Mouse (Mus musculus): Measurements from ENCODE around the gene Vwce. TPM values are rescaled to one million over a fixed set of nuclear protein-coding genes. Genes with fewer than 3 reads are reported as not detected.
A peak's percentile ranks its signal among the peaks of the same experiment; 100 is the strongest.

The Vwce gene
- polyA plus RNA-seq, 1 experiment: 1.3 TPM

- DNase-seq (ENCODE audit: low read depth): no peak
Measured at GRCm38 (mm10) chr19:10691121-10691520, 57.1 kb downstream of the Vwce start.

GRCm38 (mm10) chr19:10691660-10692059, 57.6 kb downstream of the Vwce start:
- DNase-seq (ENCODE audit: low read depth): no peak

GRCm38 (mm10) chr19:10692361-10692760, 58.3 kb downstream of the Vwce start:
- DNase-seq (ENCODE audit: low read depth): no peak

GRCm38 (mm10) chr19:10693926-10694682, 60.1 kb downstream of the Vwce start:
- DNase-seq (ENCODE audit: low read depth): no peak

- no peak for DNase-seq (ENCODE audit: low read depth)
Measured at GRCm38 (mm10) chr19:10695801-10696200, 61.8 kb downstream of the Vwce start.

- no peak for DNase-seq (ENCODE audit: low read depth)
Measured at GRCm38 (mm10) chr19:10698131-10698991, 64.3 kb downstream of the Vwce start.

- DNase-seq (ENCODE audit: low read depth): no peak
Measured at GRCm38 (mm10) chr19:10699851-10700250, 65.8 kb downstream of the Vwce start.

GRCm38 (mm10) chr19:10701013-10701726, 67.2 kb downstream of the Vwce start:
- no peak for DNase-seq (ENCODE audit: low read depth)

- no peak for DNase-seq (ENCODE audit: low read depth)
Measured at GRCm38 (mm10) chr19:10702125-10702524, 68.1 kb downstream of the Vwce start.

GRCm38 (mm10) chr19:10703470-10703869, 69.5 kb downstream of the Vwce start:
- peak; percentile 74 for DNase-seq (ENCODE audit: low read depth)

GRCm38 (mm10) chr19:10707087-10707875, 73.3 kb downstream of the Vwce start:
- DNase-seq (ENCODE audit: low read depth): no peak

- no peak for DNase-seq (ENCODE audit: low read depth)
Measured at GRCm38 (mm10) chr19:10707881-10708280, 73.9 kb downstream of the Vwce start.

GRCm38 (mm10) chr19:10708900-10709299, 74.9 kb downstream of the Vwce start:
- no peak for DNase-seq (ENCODE audit: low read depth)

GRCm38 (mm10) chr19:10709360-10710087, 75.5 kb downstream of the Vwce start:
- DNase-seq (ENCODE audit: low read depth): no peak

- no peak for DNase-seq (ENCODE audit: low read depth)
Measured at GRCm38 (mm10) chr19:10710088-10710511, 76.1 kb downstream of the Vwce start.

GRCm38 (mm10) chr19:10710751-10711150, 76.7 kb downstream of the Vwce start:
- no peak for DNase-seq (ENCODE audit: low read depth)

GRCm38 (mm10) chr19:10712194-10712593, 78.2 kb downstream of the Vwce start:
- DNase-seq (ENCODE audit: low read depth): no peak

- no peak for DNase-seq (ENCODE audit: low read depth)
Measured at GRCm38 (mm10) chr19:10712646-10713045, 78.6 kb downstream of the Vwce start.

GRCm38 (mm10) chr19:10713551-10713950, 79.5 kb downstream of the Vwce start:
- DNase-seq (ENCODE audit: low read depth): no peak

GRCm38 (mm10) chr19:10714168-10714567, 80.2 kb downstream of the Vwce start:
- DNase-seq (ENCODE audit: low read depth): no peak

Measured in gonadal fat pad, adult 2 months (tissue).